Mouse (Mus musculus): ENCODE results near the gene Cstf2t. TPM values are rescaled to one million over a fixed set of nuclear protein-coding genes. Genes with fewer than 3 reads are reported as not detected.

Gene Cstf2t
- total RNA-seq, 2 experiments from 2014 or later, result 21.2 to 30.8 TPM

DNA sequence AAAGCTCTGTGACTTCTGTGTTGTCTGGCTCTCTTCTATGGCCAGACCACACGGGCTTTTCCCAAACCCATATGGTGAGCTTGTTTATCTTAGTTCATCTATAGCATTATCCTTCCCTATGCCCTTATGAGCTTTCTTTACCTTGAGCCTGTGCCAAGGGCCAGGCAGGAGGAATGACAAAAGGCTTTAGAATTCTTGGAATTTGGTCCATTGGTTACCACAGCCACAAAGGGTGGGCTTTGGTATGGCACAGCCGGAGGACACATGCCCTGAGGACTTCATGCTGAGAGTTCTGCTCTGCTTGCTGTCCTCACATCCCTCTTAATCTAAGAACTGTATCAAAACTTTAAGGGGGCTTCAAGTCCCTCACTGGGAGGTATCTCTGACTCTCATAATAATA lies 53.7 kb downstream of the Cstf2t start:
- no peak for ATAC-seq (ENCODE audit: poor library complexity, severe bottlenecking)

Data from megakaryocyte, adult 5-6 weeks (primary cell).